Mouse (Mus musculus): ENCODE measurements at regions not wholly inside any gene's neighbourhood (a gene's known extent, or its start where the extent isn't known, plus 50 kb on each side); places are given as distances from the start of the nearest gene placed in this dataset.

DNA sequence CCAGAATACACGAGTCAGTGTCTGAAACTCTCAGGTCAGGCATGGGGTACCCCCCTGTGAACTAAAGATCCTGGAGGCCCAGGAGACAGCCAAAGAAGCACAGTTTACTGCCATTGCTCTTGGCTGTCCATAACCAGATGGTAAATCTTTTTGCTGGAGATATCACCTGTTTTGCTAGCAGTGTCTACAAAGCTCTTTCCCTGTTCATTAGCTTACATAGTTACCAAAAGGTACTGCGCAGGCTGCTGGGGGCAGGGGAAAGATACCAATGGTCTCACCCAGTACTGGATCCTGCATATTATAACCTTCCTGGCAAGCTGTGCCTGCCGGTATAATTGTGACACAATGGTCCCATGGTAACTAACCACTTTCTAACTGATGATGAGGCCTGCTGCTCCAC lies 321.9 kb upstream of the Nfe2l3 start:
- TF ChIP-seq POLR2A (IDR thresholded peaks at IDR 0.05; ENCODE audit: borderline replicate concordance, control insufficient read depth, low read depth, low read length), result no peak
- TF ChIP-seq CTCF (IDR thresholded peaks at IDR 0.05; ENCODE audit: control insufficient read depth, insufficient read depth, low read length), result no peak

All from bone marrow, adult 2 months (tissue).